Mouse (Mus musculus) thymus, adult 2 months (tissue): ENCODE data around the gene Sox14. TPM values are rescaled to one million over a fixed set of nuclear protein-coding genes. Genes with fewer than 3 reads are reported as not detected.

Experiments used
- DNase-seq: peaks from one replicate; pipeline ENCODE4 v3.0.0; 2021
- H3K27ac ChIP-seq: fragments of 200-500 bp; 2 replicates; pipeline ENCODE4 v1.5.1; 2012; ENCODE audit warnings: low read length, control low read depth; ENCODE audit not compliant: control insufficient read depth, insufficient read depth
- H3K27me3 ChIP-seq: fragments of 200-500 bp; 2 replicates; pipeline ENCODE4 v1.6.1; 2012; ENCODE audit warnings: mild to moderate bottlenecking, low read length, moderate library complexity, mixed read lengths; ENCODE audit not compliant: control insufficient read depth, insufficient read depth
- H3K36me3 ChIP-seq: fragments of 200-500 bp; 2 replicates; pipeline ENCODE4 v1.6.1; 2012; ENCODE audit warnings: mild to moderate bottlenecking, low read length, moderate library complexity; ENCODE audit not compliant: control insufficient read depth, insufficient read depth
- H3K4me1 ChIP-seq: fragments of 200-500 bp; replicated peaks from 2 replicates; pipeline ENCODE4 v1.6.1; 2012; ENCODE audit warnings: low read length; ENCODE audit not compliant: control insufficient read depth, insufficient read depth
- H3K4me3 ChIP-seq: fragments of 200-500 bp; 2 replicates; pipeline ENCODE4 v1.5.1; 2012; ENCODE audit warnings: mild to moderate bottlenecking, low read length, control low read depth, moderate library complexity; ENCODE audit not compliant: control insufficient read depth, insufficient read depth
- CTCF ChIP-seq: fragments of 200-500 bp; IDR thresholded peaks from 2 replicates; pipeline ENCODE4 v1.5.1; 2012; ENCODE audit warnings: mild to moderate bottlenecking, control low read depth, low read length, moderate library complexity, borderline replicate concordance; ENCODE audit not compliant: control insufficient read depth, poor library complexity, insufficient read depth; ENCODE audit errors: extremely low read depth
- POLR2A ChIP-seq: fragments of 200-500 bp; IDR thresholded peaks from 2 replicates; pipeline ENCODE4 v1.6.1; 2012; ENCODE audit warnings: mild to moderate bottlenecking, low read length, control low read depth, moderate library complexity; ENCODE audit not compliant: control insufficient read depth, poor library complexity, insufficient read depth; ENCODE audit errors: extremely low read depth
- WGBS: fragments of 180-500 bp; shearing (Covaris S2); methylation state at CpG from one replicate; pipeline ENCODE4 v1.1.7; 2018; 5-methylcytosine and 5-hydroxymethylcytosine counted together
- polyA plus RNA-seq: library from polyadenylated mRNA; depleted of rRNA; stranded (reverse); fragments of >200 nt; gene quantifications from 2 replicates; pipeline ENCODE4 v1.2.3, GENCODE M21; 2012; rRNA removed

Gene Sox14
- polyA plus RNA-seq, 1 experiment, result 0.08 TPM

DNA sequence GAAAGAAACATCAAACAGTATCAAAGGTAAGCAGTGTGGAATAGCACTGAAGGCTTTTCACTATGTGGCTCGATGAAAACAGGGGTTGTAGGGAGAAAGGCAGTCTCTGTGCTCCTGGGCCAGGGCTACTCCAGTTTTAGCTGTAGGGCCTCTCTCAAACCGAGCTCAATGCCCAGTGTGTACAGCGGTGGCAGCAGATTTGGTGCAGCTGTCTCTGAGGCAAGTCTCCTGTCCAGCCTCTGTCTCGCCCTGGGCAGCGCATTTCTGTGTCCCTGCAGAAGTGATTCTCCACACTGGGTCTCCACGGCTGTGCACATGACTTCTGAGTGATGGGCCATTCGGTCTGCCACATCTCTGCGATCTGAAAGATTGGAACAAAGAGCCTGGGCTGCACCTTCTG is 27.6 kb downstream of the Sox14 start:
- Histone ChIP-seq H3K36me3 (no peaks in the 10 kb centered on the region), H3K27me3 (no peaks in the 10 kb centered on the region), H3K27ac (no peak overlapping the region), H3K4me3 (no peak overlapping the region), H3K4me1 (no peaks in the 10 kb centered on the region)
- TF ChIP-seq CTCF (no peak), POLR2A (no peak)
- WGBS, result 74% methylated on average over 8 of the region's 8 CpGs
- DNase-seq, result no peak

- no peak overlapping the region for H3K27ac ChIP-seq
- peak; percentile 36; the same call in 1 of the 2 replicates for TF ChIP-seq CTCF
- TF ChIP-seq POLR2A, result no peak
- 1% methylated on average over 4 of the region's 4 CpGs for WGBS
Observed at GRCm38 (mm10) chr9:99846820-99847219, 29.1 kb downstream of the Sox14 start.

GRCm38 (mm10) chr9:99839367-99839766 is 36.6 kb downstream of the Sox14 start:
- WGBS, result 98% methylated on average over 3 of the region's 3 CpGs
- Histone ChIP-seq H3K27ac (no peak overlapping the region), H3K4me1 (no peaks in the 10 kb centered on the region), H3K36me3 (no peaks in the 10 kb centered on the region), H3K27me3 (no peaks in the 10 kb centered on the region), H3K4me3 (no peak overlapping the region)
- TF ChIP-seq POLR2A (no peak), CTCF (no peak)
- DNase-seq, result no peak

More at GRCm38 (mm10) chr9:99846820-99847219, 29.1 kb downstream of the Sox14 start:
- Histone ChIP-seq H3K27me3 (no peaks in the 10 kb centered on the region), H3K36me3 (no peaks in the 10 kb centered on the region), H3K4me1 (no peaks in the 10 kb centered on the region), H3K4me3 (no peak overlapping the region)
- DNase-seq, result peak; percentile 40

GRCm38 (mm10) chr9:99838877-99839276 is 37.1 kb downstream of the Sox14 start:
- Histone ChIP-seq H3K27me3 (no peaks in the 10 kb centered on the region), H3K4me1 (no peaks in the 10 kb centered on the region), H3K4me3 (no peak overlapping the region), H3K27ac (no peak overlapping the region), H3K36me3 (no peaks in the 10 kb centered on the region)
- TF ChIP-seq POLR2A, result no peak
- 94% methylated on average over 7 of the region's 7 CpGs for WGBS
- DNase-seq, result no peak

DNA sequence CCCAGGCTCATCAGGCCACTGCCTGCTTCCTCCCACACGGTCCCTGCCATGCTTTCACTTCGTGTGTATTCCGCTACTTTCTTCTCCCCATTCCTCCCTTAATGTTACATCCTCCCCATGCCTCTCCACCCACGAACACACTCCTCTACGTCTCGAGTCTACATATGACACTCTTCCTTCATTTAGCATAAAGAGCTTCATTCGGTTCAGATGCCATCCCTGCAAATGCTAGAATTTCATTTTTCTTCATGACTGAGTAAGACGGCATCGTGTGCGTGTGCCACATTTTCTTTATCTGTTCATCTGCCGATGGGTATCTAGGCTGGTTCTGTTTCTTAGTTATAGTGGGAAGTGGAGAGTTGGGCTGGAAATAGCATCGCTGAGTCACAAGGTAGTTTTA is 39.3 kb downstream of the Sox14 start:
- TF ChIP-seq POLR2A (no peak), CTCF (no peak)
- Histone ChIP-seq H3K4me1 (no peaks in the 10 kb centered on the region), H3K36me3 (no peaks in the 10 kb centered on the region), H3K4me3 (no peak overlapping the region), H3K27ac (no peak overlapping the region), H3K27me3 (no peaks in the 10 kb centered on the region)
- no peak for DNase-seq
- 77% methylated on average over 12 of the region's 12 CpGs for WGBS

DNA sequence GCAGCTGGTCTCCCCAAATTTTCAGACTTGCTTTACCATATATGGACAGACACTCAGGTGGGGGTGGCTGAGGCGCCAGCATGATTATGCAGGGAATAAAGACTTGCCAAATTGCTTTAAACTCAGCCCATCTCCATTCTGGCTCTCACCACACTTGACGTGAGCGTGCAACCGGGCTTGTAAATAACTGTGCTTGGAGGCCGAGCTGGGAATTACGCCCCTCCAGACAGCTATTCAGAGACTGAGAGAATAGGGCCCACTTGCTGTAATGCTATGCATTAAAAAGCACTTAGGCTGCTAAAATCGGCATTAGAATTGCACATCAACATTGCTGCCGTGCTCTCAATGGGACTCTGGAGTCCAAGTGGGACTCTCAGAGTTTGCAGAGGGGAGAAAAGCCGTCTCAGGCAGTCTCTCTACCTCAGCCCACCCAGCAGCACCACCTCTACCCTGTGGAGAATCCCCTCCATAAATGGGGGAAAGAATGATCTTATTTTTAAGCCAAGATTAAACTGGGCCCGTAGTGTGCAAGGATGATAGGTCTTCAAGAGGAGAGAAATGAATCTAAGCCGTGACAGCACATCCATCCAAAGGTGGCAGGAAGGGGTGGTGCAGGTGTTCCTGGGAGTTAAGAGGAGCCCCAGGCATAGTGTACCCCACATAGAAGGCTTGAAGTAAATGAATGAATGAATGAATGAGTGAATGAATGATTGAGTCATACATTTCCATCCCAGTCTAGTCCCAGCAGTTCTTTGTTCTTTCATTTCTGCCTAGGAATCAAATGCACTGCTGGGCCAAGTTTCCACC is 40.1 kb downstream of the Sox14 start:
- no peak for DNase-seq
- Histone ChIP-seq H3K27ac (no peak overlapping the region), H3K4me1 (no peaks in the 10 kb centered on the region), H3K36me3 (no peaks in the 10 kb centered on the region), H3K4me3 (no peak overlapping the region), H3K27me3 (no peaks in the 10 kb centered on the region)
- TF ChIP-seq CTCF (no peak), POLR2A (no peak)
- 89% methylated on average over 11 of the region's 11 CpGs for WGBS

Other genes with a start within 250 kb of the Sox14 start
- 1.3 and 1.4 TPM in 2 replicates for gene Dzip1l, start 246.7 kb downstream of the Sox14 start, polyA plus RNA-seq
- 0.22 and 0.55 TPM in 2 replicates for gene Cldn18, start 158.9 kb downstream of the Sox14 start, polyA plus RNA-seq